ENCODE assay signal across 25 mouse cellular contexts in genomic region chr13:38359045-38359444, GRCm38 (mm10).
"Had no signal": no experiment of that assay in that cellular context is flagged by ENCODE, and none has a peak within 500 bp of the region (broad histone marks: within the 10 kb centered on the region; RNA-seq: fewer than 3 reads in every experiment).

No protein-coding gene starts in this region.

- ATAC-seq: intestine, postnatal 0 days; liver, embryonic 12.5 days; midbrain, embryonic 13.5 days; midbrain, embryonic 16.5 days had no signal

- H3K27ac ChIP-seq: kidney, postnatal 0 days; layer of hippocampus, adult 2 months; limb, embryonic 10.5 days; limb, embryonic 13.5 days; liver, embryonic 12.5 days; liver, embryonic 15.5 days; midbrain, embryonic 10.5 days; midbrain, embryonic 13.5 days; neural tube, embryonic 13.5 days had no signal

- H3K4me1 ChIP-seq: liver, embryonic 12.5 days; liver, embryonic 15.5 days; megakaryocyte, embryonic 14.5 days; midbrain, embryonic 13.5 days; neural tube, embryonic 13.5 days had no signal

- H3K9me3 ChIP-seq: limb, embryonic 10.5 days; limb, embryonic 13.5 days; liver, embryonic 12.5 days; liver, embryonic 15.5 days; midbrain, embryonic 10.5 days; midbrain, embryonic 13.5 days; neural tube, embryonic 13.5 days had no signal

- H3K9ac ChIP-seq: limb, embryonic 13.5 days; liver, embryonic 12.5 days; liver, embryonic 15.5 days; midbrain, embryonic 13.5 days; neural tube, embryonic 13.5 days had no signal

- H3K4me3 ChIP-seq: layer of hippocampus, adult 2 months; limb, embryonic 10.5 days; limb, embryonic 13.5 days; liver, embryonic 12.5 days; liver, embryonic 15.5 days; megakaryocyte, embryonic 14.5 days; midbrain, embryonic 10.5 days; midbrain, embryonic 13.5 days; myocyte; neural tube, embryonic 13.5 days had no signal

- DNase-seq: kidney, adult 2 months; kidney, postnatal 25 days; layer of hippocampus, adult 9-11 months; liver; lung, adult 18-20 months; lung, postnatal 36 days; retina, postnatal 1 day; right cerebral cortex, postnatal 25 days; spleen, adult 18-20 months; thymus, adult 2 months; thymus, postnatal 14 days; thymus, postnatal 4 days had no signal

- H3K36me3 ChIP-seq: limb, embryonic 10.5 days; limb, embryonic 13.5 days; liver, embryonic 12.5 days; liver, embryonic 15.5 days; midbrain, embryonic 10.5 days; midbrain, embryonic 13.5 days; neural tube, embryonic 13.5 days had no signal

- H3K27me3 ChIP-seq: limb, embryonic 13.5 days; midbrain, embryonic 13.5 days; neural tube, embryonic 13.5 days had no signal

- H3K4me2 ChIP-seq: limb, embryonic 13.5 days; liver, embryonic 12.5 days; liver, embryonic 15.5 days; midbrain, embryonic 13.5 days; neural tube, embryonic 13.5 days had no signal
